Comparison of ENCODE assay signal across 8 mouse cellular contexts in the genomic region with DNA sequence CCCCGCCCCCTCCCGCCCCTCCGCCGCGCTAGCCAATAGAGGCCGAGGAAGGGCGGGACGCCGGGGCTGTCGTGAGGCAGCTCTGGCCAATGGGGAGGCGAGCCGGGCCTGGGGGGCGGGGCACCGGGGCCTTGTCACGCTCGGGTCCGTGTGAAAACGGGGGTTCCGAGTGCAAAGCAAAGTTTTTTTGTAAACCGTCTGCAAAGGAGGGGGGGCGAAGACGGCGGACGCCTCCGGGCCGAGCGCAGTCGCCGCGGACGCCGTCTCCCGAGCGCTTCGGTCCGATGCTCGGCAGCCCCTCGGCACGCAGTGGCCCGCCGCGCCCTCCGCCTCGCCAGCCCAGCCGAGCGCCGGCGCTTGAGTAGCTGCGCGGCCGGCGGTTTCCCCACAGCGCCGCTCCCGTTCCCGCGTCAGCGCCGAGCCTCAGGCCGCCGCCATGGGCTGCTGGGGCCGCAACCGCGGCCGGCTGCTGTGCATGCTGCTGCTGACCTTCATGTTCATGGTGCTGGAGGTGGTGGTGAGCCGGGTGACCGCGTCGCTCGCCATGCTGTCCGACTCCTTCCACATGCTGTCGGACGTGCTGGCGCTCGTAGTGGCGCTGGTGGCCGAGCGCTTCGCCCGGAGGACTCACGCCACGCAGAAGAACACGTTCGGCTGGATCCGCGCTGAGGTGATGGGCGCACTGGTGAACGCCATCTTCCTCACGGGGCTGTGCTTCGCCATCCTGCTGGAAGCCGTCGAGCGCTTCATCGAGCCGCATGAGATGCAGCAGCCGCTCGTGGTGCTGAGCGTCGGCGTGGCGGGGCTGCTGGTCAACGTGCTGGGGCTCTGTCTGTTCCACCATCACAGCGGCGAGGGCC. TPM values are rescaled to one million over a fixed set of nuclear protein-coding genes. Genes with fewer than 3 reads are reported as not detected.
A peak's percentile ranks its signal among the peaks of the same experiment; 100 is the strongest.
DNase-seq lines count a peak whose midpoint lies in the region; ATAC-seq lines count a peak whose summit lies in the region.

A gene (plus strand): TSS at position 197 of the 860 bp plus-strand sequence.

- DNase-seq in MEL-GATA-1-ER (ENCODE audit: extremely low read depth, low read depth) = peak; percentile 81
- DNase-seq in cerebellum, adult 8-10 months = peak; percentile 98
- DNase-seq in hindbrain, embryonic 11.5 days (ENCODE audit: low spot score) = peak; percentile 97
- DNase-seq in layer of hippocampus, postnatal 10 days (ENCODE audit: low spot score in 2 of 2) = peak; percentile 99 to 100
- DNase-seq in lung, postnatal 10 days = peak; percentile 99
- DNase-seq in ovary, postnatal 36 days (ENCODE audit: low spot score) = peak; percentile 99
- DNase-seq in thymus, postnatal 25 days = peak; percentile 99

- H3K4me1 ChIP-seq in hindbrain, embryonic 11.5 days (replicated peaks; ENCODE audit: control insufficient read depth, insufficient read depth, low read length) = peaks cover 8% of the 10 kb centered on the region

- peak within 1 kb of the TSS; percentile 75 for H3K9ac ChIP-seq in hindbrain, embryonic 11.5 days (ENCODE audit: low read depth, low read length)

- WGBS in hindbrain, embryonic 11.5 days = under 1% methylated on average over 96 of the region's 104 CpGs

- no peaks in the 10 kb centered on the region for H3K9me3 ChIP-seq in hindbrain, embryonic 11.5 days (ENCODE audit: control insufficient read depth, low read length)

- H3K27ac ChIP-seq in hindbrain, embryonic 11.5 days (ENCODE audit: low read depth, low read length) = peak within 1 kb of the TSS; percentile 80

- H3K36me3 ChIP-seq in hindbrain, embryonic 11.5 days (ENCODE audit: control insufficient read depth, insufficient read depth, low read length) = no peaks in the 10 kb centered on the region

- ATAC-seq in frontal cortex, adult (ENCODE audit: low TSS enrichment) = peak; percentile 91
- peak; percentile 99 for ATAC-seq in hindbrain, embryonic 11.5 days (ENCODE audit: low FRiP score)

- H3K4me3 ChIP-seq in hindbrain, embryonic 11.5 days (ENCODE audit: low read depth, low read length) = peak within 1 kb of the TSS; percentile 95

- peak within 1 kb of the TSS; percentile 92 for H3K4me2 ChIP-seq in hindbrain, embryonic 11.5 days (replicated peaks; ENCODE audit: low read depth, low read length)

- no peaks in the 10 kb centered on the region for H3K27me3 ChIP-seq in hindbrain, embryonic 11.5 days (ENCODE audit: control insufficient read depth, insufficient read depth, low read length)

RNA-seq across cellular contexts. Expression of the gene that starts here (rescaled TPM):
- polyA plus RNA-seq in hindbrain, embryonic 11.5 days (2014; fragmentation: Nextera tagmentation; extraction: Ambion mirVana) = 1.9 and 2.6 TPM in 2 replicates
- total RNA-seq in layer of hippocampus, postnatal 10 days (2021) = 10 to 100 TPM; 27.5 to 36.4 TPM

Comparison
In these comparisons a context has a peak if more than half of its experiments do, and no peak if none do; other contexts are left out.
1. Peak in every context shown above with its lines: DNase-seq, ATAC-seq, H3K4me3 ChIP-seq and H3K27ac ChIP-seq.